Comparison of ENCODE assay signal across 8 mouse cellular contexts in genomic region chr17:10318561-10319430, GRCm38 (mm10). TPM values are rescaled to one million over a fixed set of nuclear protein-coding genes. Genes with fewer than 3 reads are reported as not detected.
DNase-seq lines count a peak whose midpoint lies in the region; ATAC-seq and TF ChIP-seq lines count a peak whose summit lies in the region.

No protein-coding gene starts in this region.

- no peak for TF ChIP-seq CTCF in lung, embryonic 14.5 days (IDR thresholded peaks at IDR 0.05; ENCODE audit: low read depth)
- TF ChIP-seq CTCF in olfactory bulb, adult 2 months (IDR thresholded peaks at IDR 0.05; ENCODE audit: insufficient read depth, low read depth, low read length) = no peak

- in situ Hi-C loops in ES-E14 (cut with MboI; ENCODE audit: low sequenced_read_pairs in 2 of 2, unreplicated experiment in 2 of 2) = no loop called here

- H3K9ac ChIP-seq in ES-E14 (ENCODE audit: insufficient read depth, low read depth, low read length, poor library complexity, severe bottlenecking) = peak overlapping the region; percentile 96
- peak overlapping the region; percentile 100 for H3K9ac ChIP-seq in forebrain, embryonic 12.5 days
- peak overlapping the region; percentile 99 for H3K9ac ChIP-seq in lung, embryonic 14.5 days

- no peaks in the 10 kb centered on the region for H3K36me3 ChIP-seq in ES-E14 (ENCODE audit: control insufficient read depth, insufficient read depth, low read length, poor library complexity, severe bottlenecking)
- H3K36me3 ChIP-seq in forebrain, embryonic 12.5 days (replicated peaks) = no peaks in the 10 kb centered on the region
- no peaks in the 10 kb centered on the region for H3K36me3 ChIP-seq in lung, embryonic 14.5 days (ENCODE audit: insufficient read depth)

- H3K9me3 ChIP-seq in ES-E14 (ENCODE audit: control insufficient read depth, insufficient read depth, low read depth, low read length) = no peaks in the 10 kb centered on the region
- H3K9me3 ChIP-seq in forebrain, embryonic 12.5 days = no peaks in the 10 kb centered on the region
- no peaks in the 10 kb centered on the region for H3K9me3 ChIP-seq in lung, embryonic 14.5 days (ENCODE audit: low read depth, low read length)

- under 1% methylated on average over 83 of the region's 153 CpGs for WGBS in forebrain, embryonic 12.5 days
- under 1% methylated on average over 79 of the region's 153 CpGs for WGBS in lung, embryonic 14.5 days
- 22% methylated on average over 148 of the region's 153 CpGs for WGBS in olfactory bulb, adult 2 months

- H3K4me2 ChIP-seq in forebrain, embryonic 12.5 days = peak overlapping the region; percentile 61
- peak overlapping the region; percentile 60 for H3K4me2 ChIP-seq in lung, embryonic 14.5 days

- peak; percentile 40; the same call in 1 of the 2 replicates for TF ChIP-seq POLR2A in olfactory bulb, adult 2 months (IDR thresholded peaks at IDR 0.05; ENCODE audit: insufficient read depth, low read depth, low read length)

- H3K27me3 ChIP-seq in forebrain, embryonic 12.5 days = no peaks in the 10 kb centered on the region
- H3K27me3 ChIP-seq in lung, embryonic 14.5 days (ENCODE audit: insufficient read depth, low read length) = no peaks in the 10 kb centered on the region

- H3K4me1 ChIP-seq in ES-E14 (ENCODE audit: control insufficient read depth in 2 of 2, insufficient read depth in 2 of 2, low read length in 2 of 2, poor library complexity in 1 of 2) = peaks cover 2 to 13% of the 10 kb centered on the region in 2 experiments; a peak in 3 of 4 replicates
- peaks cover 26% of the 10 kb centered on the region for H3K4me1 ChIP-seq in forebrain, embryonic 12.5 days
- peaks cover 11% of the 10 kb centered on the region for H3K4me1 ChIP-seq in lung, embryonic 14.5 days (ENCODE audit: insufficient read depth)
- H3K4me1 ChIP-seq in olfactory bulb, adult 2 months (ENCODE audit: control insufficient read depth, insufficient read depth, low read length) = no peaks in the 10 kb centered on the region

- H3K27ac ChIP-seq in ES-E14 (ENCODE audit: insufficient read depth, low read depth, low read length, poor library complexity, severe bottlenecking) = peak overlapping the region; percentile 99
- peak overlapping the region; percentile 99 for H3K27ac ChIP-seq in forebrain, embryonic 12.5 days
- peak overlapping the region; percentile 99 for H3K27ac ChIP-seq in lung, embryonic 14.5 days (ENCODE audit: low read depth)
- H3K27ac ChIP-seq in olfactory bulb, adult 2 months (ENCODE audit: insufficient read depth, low read depth, low read length) = peak overlapping the region; percentile 99

- intact Hi-C loops in heart, postnatal 14 days (cut with DNase I) = loop anchor here (2.0 to 5.0 kb wide), 5 partner anchors 174 to 1151 kb away; no protein-coding TSS in a partner anchor

- peak; percentile 36 for ATAC-seq in forebrain, embryonic 12.5 days (ENCODE audit: low FRiP score)
- ATAC-seq in lung, embryonic 14.5 days (ENCODE audit: insufficient read depth) = peak; percentile 54

- peak overlapping the region; percentile 88 to 94 for H3K4me3 ChIP-seq in ES-E14 (ENCODE audit: insufficient read depth in 1 of 2, low read depth in 1 of 2, low read length in 2 of 2, poor library complexity in 1 of 2, severe bottlenecking in 1 of 2)
- peak overlapping the region; percentile 97 for H3K4me3 ChIP-seq in forebrain, embryonic 12.5 days (replicated peaks)
- peak overlapping the region; percentile 85 for H3K4me3 ChIP-seq in lung, embryonic 14.5 days (ENCODE audit: low read depth, low read length)
- peak overlapping the region; percentile 86 for H3K4me3 ChIP-seq in olfactory bulb, adult 2 months (ENCODE audit: insufficient read depth, low read depth, low read length)

- DNase-seq in ES-E14 (ENCODE audit: low read depth, low spot score) = no peak
- peak; percentile 61 for DNase-seq in c-Kit-positive CD71-positive TER-119-positive erythroid progenitor cells, embryonic 14.5 days (ENCODE audit: low spot score)
- peak; percentile 85 to 89 for DNase-seq in heart, postnatal 14 days
- DNase-seq in kidney, postnatal 4 days = peak; percentile 77 to 85
- peak; percentile 88 for DNase-seq in lung, embryonic 14.5 days
- peak; percentile 69 to 71 for DNase-seq in thymus, postnatal 10 days (ENCODE audit: low spot score in 2 of 2)

TF ChIP-seq in ES-E14, 5 proteins besides CTCF, POLR2A, EP300 and RAD21:
- TF ChIP-seq ZNF384 (IDR thresholded peaks at IDR 0.05; ENCODE audit: low read depth, low read length) = no peak
- no peak for TF ChIP-seq ZC3H11A (IDR thresholded peaks at IDR 0.05; ENCODE audit: borderline replicate concordance, low read depth, low read length)
- no peak for TF ChIP-seq MAFK (IDR thresholded peaks at IDR 0.05; ENCODE audit: insufficient read depth, low read depth, low read length)
- TF ChIP-seq HCFC1 (IDR thresholded peaks at IDR 0.05; ENCODE audit: borderline replicate concordance, insufficient read depth, low read length) = no peak
- no peak for TF ChIP-seq CHD2 (IDR thresholded peaks at IDR 0.05; ENCODE audit: low read depth, low read length)

RNA-seq across cellular contexts. Expression of gene Qk, which starts 0.9 kb away (rescaled TPM):
- 129 and 184 TPM in 2 replicates for total RNA-seq in ES-E14 (2012; rRNA removed)
- 63.0 and 69.3 TPM in 2 replicates for polyA plus RNA-seq in forebrain, embryonic 12.5 days (2016; fragmentation: Nextera tagmentation; extraction: Ambion mirVana)
- total RNA-seq in heart, postnatal 14 days (2021) = 100 to 1,000 TPM; 417 to 428 TPM
- polyA plus RNA-seq in lung, embryonic 14.5 days (2014; fragmentation: Nextera tagmentation; extraction: Ambion mirVana) = 49.7 and 50.0 TPM in 2 replicates
- 142 and 194 TPM in 2 replicates for polyA plus RNA-seq in olfactory bulb, adult 2 months (2012; ENCODE audit: insufficient read depth, insufficient read length, low replicate concordance, missing spikeins)
